Mouse (Mus musculus): Measurements from ENCODE around the gene Ppef1. TPM values are rescaled to one million over a fixed set of nuclear protein-coding genes. Genes with fewer than 3 reads are reported as not detected.

Ppef1 gene
- polyA plus RNA-seq, 1 experiment, result 7.3 TPM

GRCm38 (mm10) chrX:160583589-160583988 is 152.0 kb downstream of the Ppef1 start:
- Histone ChIP-seq H3K4me3 (ENCODE audit: control insufficient read depth, low read depth, low read length) (no peak overlapping the region), H3K36me3 (ENCODE audit: control insufficient read depth, insufficient read depth, low read length) (no peaks in the 10 kb centered on the region), H3K27ac (ENCODE audit: control insufficient read depth, insufficient read depth, low read depth, low read length) (no peak overlapping the region), H3K4me1 (ENCODE audit: control insufficient read depth, insufficient read depth, low read length) (no peaks in the 10 kb centered on the region), H3K27me3 (ENCODE audit: control insufficient read depth, insufficient read depth, low read length) (no peaks in the 10 kb centered on the region)
- TF ChIP-seq POLR2A (IDR thresholded peaks at IDR 0.05; ENCODE audit: control insufficient read depth, low read depth, low read length), result no peak
- TF ChIP-seq CTCF (IDR thresholded peaks at IDR 0.05; ENCODE audit: control insufficient read depth, insufficient read depth, insufficient replicate concordance, low read depth, low read length), result no peak

Other genes with a start within 250 kb of the Ppef1 start
- 12.3 and 12.5 TPM in 2 replicates for gene Phka2, start 233.6 kb downstream of the Ppef1 start, polyA plus RNA-seq (2012; rRNA removed)
- 0.02 TPM in 1 of 2 replicates, not detected in the other for gene Rs1, start 32.2 kb upstream of the Ppef1 start, polyA plus RNA-seq (2012; rRNA removed)
- 3.9 and 5.9 TPM in 2 replicates for gene Gja6, start 171.3 kb upstream of the Ppef1 start, polyA plus RNA-seq (2012; rRNA removed)